Mouse (Mus musculus) liver, embryonic 14.5 days (tissue): ENCODE data around the gene Ccdc69.
A peak's percentile ranks its signal among the peaks of the same experiment; 100 is the strongest.

Source experiments
- CTCF ChIP-seq: IDR thresholded peaks from 2 replicates; pipeline ENCODE4 v1.5.1; 2016; ENCODE audit warnings: antibody characterized with exemption, low read depth, control low read depth
- EP300 ChIP-seq: IDR thresholded peaks from 2 replicates; pipeline ENCODE4 v1.6.1; 2016; ENCODE audit warnings: antibody characterized with exemption, low read depth

- TF ChIP-seq CTCF (no peak), EP300 (peak; percentile 39; the same call in 1 of the 2 replicates)
Measured at GRCm38 (mm10) chr11:55126663-55127062, 48.7 kb upstream of the Ccdc69 start.
